ENCODE assay signal across 15 mouse cellular contexts in the genomic region with DNA sequence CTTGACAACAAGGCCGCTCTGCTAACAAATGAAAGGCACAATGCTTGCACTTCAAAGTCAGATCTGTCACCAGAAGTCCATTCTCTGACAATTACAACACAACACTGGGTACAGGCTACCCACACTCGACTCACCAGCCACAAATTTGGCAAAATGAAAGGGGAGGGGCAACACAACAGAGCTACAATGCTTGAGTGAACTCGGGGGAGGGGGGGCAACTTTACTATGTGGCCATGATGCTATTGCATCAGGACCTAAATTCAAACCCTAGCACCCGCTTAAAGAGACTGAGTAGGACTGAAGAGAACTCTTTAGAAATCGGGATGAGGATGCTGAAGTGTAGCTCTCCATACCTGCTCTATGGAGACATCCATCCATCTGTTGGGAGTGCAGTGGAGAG.
"Had no signal": no experiment of that assay in that cellular context is flagged by ENCODE, and none has a peak within 500 bp of the region (broad histone marks: within the 10 kb centered on the region; RNA-seq: fewer than 3 reads in every experiment).

No protein-coding gene starts in this region.

- H3K9ac ChIP-seq: limb, embryonic 12.5 days; liver, embryonic 13.5 days; liver, postnatal 0 days; lung, embryonic 15.5 days; neural tube, embryonic 12.5 days had no signal

- H3K4me2 ChIP-seq: limb, embryonic 12.5 days; liver, embryonic 13.5 days; lung, embryonic 15.5 days; neural tube, embryonic 12.5 days had no signal

- ATAC-seq: liver, postnatal 0 days had no signal

- H3K4me3 ChIP-seq: layer of hippocampus, adult 2 months; limb, embryonic 12.5 days; liver, embryonic 13.5 days; lung, embryonic 15.5 days; myocyte; neural tube, embryonic 12.5 days had no signal

- H3K9me3 ChIP-seq: limb, embryonic 12.5 days; liver, embryonic 13.5 days; lung, embryonic 15.5 days; neural tube, embryonic 12.5 days had no signal

- DNase-seq: kidney, postnatal 10 days; kidney, postnatal 4 days; liver; liver, embryonic 13.5 days; liver, postnatal 0 days; lung, postnatal 14 days; midbrain, embryonic 14.5 days; right cerebral cortex, adult 18-20 months; right cerebral cortex, postnatal 25 days; thymus, postnatal 36 days had no signal

- H3K27me3 ChIP-seq: limb, embryonic 12.5 days; liver, embryonic 13.5 days; lung, embryonic 15.5 days; neural tube, embryonic 12.5 days had no signal

- H3K4me1 ChIP-seq: liver, embryonic 13.5 days; lung, embryonic 15.5 days; neural tube, embryonic 12.5 days had no signal

- H3K27ac ChIP-seq: layer of hippocampus, adult 2 months; limb, embryonic 12.5 days; liver, embryonic 13.5 days; lung, embryonic 15.5 days; neural tube, embryonic 12.5 days had no signal
